Mouse (Mus musculus) stomach, postnatal 0 days (tissue): ENCODE data around the gene Timm13.

Source experiments
- CTCF ChIP-seq: IDR thresholded peaks from 2 replicates; pipeline ENCODE4 v1.5.1; 2016; ENCODE audit warnings: antibody characterized with exemption, low read depth, mild to moderate bottlenecking, moderate library complexity
- EP300 ChIP-seq: optimal IDR thresholded peaks from 2 replicates; pipeline ENCODE3; 2016; ENCODE audit warnings: antibody characterized with exemption

GRCm38 (mm10) chr10:80937646-80938045 lies 36.9 kb upstream of the Timm13 start:
- TF ChIP-seq CTCF (no peak), EP300 (no peak)
